Mouse (Mus musculus): Measurements from ENCODE around the gene Gm21209. TPM values are rescaled to one million over a fixed set of nuclear protein-coding genes. Genes with fewer than 3 reads are reported as not detected.
"Not testable (repeated sequence)": the region's sequence is repeated elsewhere in the genome, so short reads cannot be mapped to it uniquely, and the experiment has no call there.

The Gm21209 gene
- not detected for total RNA-seq (2021)
- long read RNA-seq, experiment 1: 0 reads
- long read RNA-seq, experiment 2: 0 reads

- intact Hi-C loops (cut with DNase I); DNase-seq (ENCODE audit: low spot score in 2 of 2): not testable (repeated sequence)
Observed at GRCm38 (mm10) chrY:49570856-49571255, at the start of gene Gm21209. Gene Gm21209 (plus strand): TSS chrY:49571156.
